Mouse (Mus musculus): ENCODE results near the gene Chic2. TPM values are rescaled to one million over a fixed set of nuclear protein-coding genes. Genes with fewer than 3 reads are reported as not detected.
A peak's percentile ranks its signal among the peaks of the same experiment; 100 is the strongest.

Chic2 gene
- 32.5 and 35.1 TPM in 2 replicates for polyA plus RNA-seq (2016; fragmentation: Nextera tagmentation; extraction: Ambion mirVana)

- H3K27ac ChIP-seq: peak within 1 kb of the TSS; percentile 92
- under 1% methylated on average over 64 of the region's 90 CpGs for WGBS (ENCODE audit: insufficient replicate concordance)
- H3K4me2 ChIP-seq: peak within 1 kb of the TSS; percentile 92
- ATAC-seq: peak; percentile 90
- H3K36me3 ChIP-seq: peaks cover 11% of the 10 kb centered on the region
- H3K9me3 ChIP-seq (replicated peaks): no peaks in the 10 kb centered on the region
- peak within 1 kb of the TSS; percentile 96 for H3K4me3 ChIP-seq
- peak within 1 kb of the TSS; percentile 98 for H3K9ac ChIP-seq
- peaks cover 30% of the 10 kb centered on the region for H3K4me1 ChIP-seq
- H3K27me3 ChIP-seq (replicated peaks): peaks cover 12% of the 10 kb centered on the region; the same call in 1 of the 2 replicates
Measured at GRCm38 (mm10) chr5:75044310-75044904, at the start of gene Chic2. Gene Chic2, minus strand, starts transcription at chr5:75044774.

DNA sequence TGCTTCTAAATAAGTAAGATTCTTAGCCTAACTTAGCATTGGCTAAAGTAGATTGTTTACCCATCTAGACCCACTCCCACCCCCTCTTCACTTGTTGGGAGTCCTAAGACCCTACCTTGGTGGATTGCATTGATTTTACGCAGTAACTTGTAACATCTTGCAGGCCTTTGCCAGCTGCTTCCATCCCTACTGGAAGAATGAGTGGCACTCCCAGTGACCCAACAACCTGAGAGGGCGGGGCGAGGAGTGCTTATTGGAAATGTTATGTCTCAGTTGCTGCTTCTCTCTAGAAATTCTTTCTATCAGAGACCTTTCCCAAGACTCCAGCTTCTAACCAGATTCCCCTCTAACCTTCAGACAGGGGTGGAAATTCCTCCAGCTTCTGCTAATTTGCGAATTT is 41.3 kb upstream of the Chic2 start:
- H3K27ac ChIP-seq: no peak overlapping the region
- H3K27me3 ChIP-seq (replicated peaks): peaks cover 83% of the 10 kb centered on the region
- no peaks in the 10 kb centered on the region for H3K36me3 ChIP-seq
- WGBS (ENCODE audit: insufficient replicate concordance): 15% methylated on average over 4 of the region's 4 CpGs
- ATAC-seq: no peak
- H3K9me3 ChIP-seq (replicated peaks): no peaks in the 10 kb centered on the region
- no peak overlapping the region for H3K4me2 ChIP-seq
- H3K4me3 ChIP-seq: no peak overlapping the region
- H3K9ac ChIP-seq: no peak overlapping the region
- H3K4me1 ChIP-seq: no peaks in the 10 kb centered on the region

- H3K4me3 ChIP-seq: no peak overlapping the region
- WGBS (ENCODE audit: insufficient replicate concordance): 5% methylated on average over 17 of the region's 17 CpGs
- H3K36me3 ChIP-seq: no peaks in the 10 kb centered on the region
- H3K9me3 ChIP-seq (replicated peaks): no peaks in the 10 kb centered on the region
- H3K27me3 ChIP-seq (replicated peaks): peaks cover 83% of the 10 kb centered on the region
- H3K4me2 ChIP-seq: no peak overlapping the region
- H3K4me1 ChIP-seq: no peaks in the 10 kb centered on the region
- no peak for ATAC-seq
- no peak overlapping the region for H3K27ac ChIP-seq
- no peak overlapping the region for H3K9ac ChIP-seq
Measured at GRCm38 (mm10) chr5:75085521-75085875, 40.9 kb upstream of the Chic2 start.

DNA sequence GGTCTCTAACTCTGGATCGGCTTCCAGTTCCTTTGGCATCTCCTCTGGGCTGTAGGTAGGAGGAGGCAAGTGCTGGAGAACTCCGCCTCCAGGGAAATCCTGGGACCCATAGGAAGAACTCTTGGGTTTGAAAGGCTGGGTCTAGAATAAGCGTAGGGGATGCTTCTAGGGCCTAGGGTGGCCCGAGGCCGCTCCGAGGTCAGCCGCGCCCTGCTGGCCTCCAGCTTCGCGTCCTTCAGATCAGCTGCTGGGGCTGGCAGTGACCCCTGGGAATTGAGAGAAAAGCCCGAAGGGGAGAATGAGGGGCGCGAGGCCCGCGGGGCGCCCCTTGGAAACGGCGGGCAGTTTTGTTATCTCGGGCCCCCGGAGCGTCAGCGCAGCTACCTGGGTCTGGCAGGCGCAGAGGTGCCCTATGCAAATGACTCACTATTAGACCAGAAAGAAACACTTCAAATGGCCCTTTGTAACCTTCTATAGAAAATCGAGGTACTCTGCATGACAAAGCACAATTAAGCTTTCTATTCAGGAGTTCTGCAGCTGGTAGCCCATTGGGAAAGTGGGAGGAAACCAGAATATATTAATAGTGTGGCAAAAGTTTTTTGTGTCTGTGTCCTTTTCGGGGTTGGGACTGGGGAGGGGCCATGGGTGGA is 40.4 kb upstream of the Chic2 start:
- H3K27ac ChIP-seq: no peak overlapping the region
- ATAC-seq: no peak
- H3K27me3 ChIP-seq (replicated peaks): peaks cover 84% of the 10 kb centered on the region
- H3K4me1 ChIP-seq: no peaks in the 10 kb centered on the region
- H3K4me3 ChIP-seq: no peak overlapping the region
- no peaks in the 10 kb centered on the region for H3K36me3 ChIP-seq
- H3K9me3 ChIP-seq (replicated peaks): no peaks in the 10 kb centered on the region
- 3% methylated on average over 25 of the region's 25 CpGs for WGBS (ENCODE audit: insufficient replicate concordance)
- H3K9ac ChIP-seq: no peak overlapping the region
- H3K4me2 ChIP-seq: no peak overlapping the region

DNA sequence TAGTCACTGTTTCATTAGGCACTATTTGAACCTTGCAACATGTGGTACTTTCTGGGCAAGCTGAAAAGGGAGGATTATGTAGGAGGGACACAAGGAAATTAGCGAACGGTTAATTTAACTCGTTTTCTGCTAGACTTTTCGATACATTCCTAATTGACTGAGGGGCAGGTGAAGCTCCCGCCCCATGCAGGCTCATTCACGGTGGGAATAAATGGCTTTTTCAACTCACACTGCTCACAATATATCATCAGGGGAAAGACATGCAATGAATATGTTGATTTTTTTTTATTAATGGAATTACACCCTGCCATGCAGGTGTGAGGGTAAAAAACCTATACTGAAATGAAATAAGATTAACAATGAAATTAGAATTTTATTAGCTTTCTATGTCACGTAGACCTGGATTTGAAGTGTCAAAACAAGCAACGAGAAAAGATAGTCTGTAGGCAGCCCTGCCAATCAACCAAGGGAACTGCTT is 39.9 kb upstream of the Chic2 start:
- H3K4me3 ChIP-seq: no peak overlapping the region
- no peak overlapping the region for H3K9ac ChIP-seq
- no peaks in the 10 kb centered on the region for H3K4me1 ChIP-seq
- H3K9me3 ChIP-seq (replicated peaks): no peaks in the 10 kb centered on the region
- ATAC-seq: no peak
- peaks cover 84% of the 10 kb centered on the region for H3K27me3 ChIP-seq (replicated peaks)
- H3K36me3 ChIP-seq: no peaks in the 10 kb centered on the region
- no peak overlapping the region for H3K4me2 ChIP-seq
- 8% methylated on average over 8 of the region's 8 CpGs for WGBS (ENCODE audit: insufficient replicate concordance)
- no peak overlapping the region for H3K27ac ChIP-seq

GRCm38 (mm10) chr5:75083591-75084392 is 39.2 kb upstream of the Chic2 start:
- no peaks in the 10 kb centered on the region for H3K36me3 ChIP-seq
- H3K4me1 ChIP-seq: no peaks in the 10 kb centered on the region
- ATAC-seq: no peak
- WGBS (ENCODE audit: insufficient replicate concordance): 4% methylated on average over 27 of the region's 27 CpGs
- no peak overlapping the region for H3K4me2 ChIP-seq
- H3K4me3 ChIP-seq: no peak overlapping the region
- H3K27me3 ChIP-seq (replicated peaks): peaks cover 86% of the 10 kb centered on the region
- no peaks in the 10 kb centered on the region for H3K9me3 ChIP-seq (replicated peaks)
- H3K27ac ChIP-seq: no peak overlapping the region
- H3K9ac ChIP-seq: no peak overlapping the region

DNA sequence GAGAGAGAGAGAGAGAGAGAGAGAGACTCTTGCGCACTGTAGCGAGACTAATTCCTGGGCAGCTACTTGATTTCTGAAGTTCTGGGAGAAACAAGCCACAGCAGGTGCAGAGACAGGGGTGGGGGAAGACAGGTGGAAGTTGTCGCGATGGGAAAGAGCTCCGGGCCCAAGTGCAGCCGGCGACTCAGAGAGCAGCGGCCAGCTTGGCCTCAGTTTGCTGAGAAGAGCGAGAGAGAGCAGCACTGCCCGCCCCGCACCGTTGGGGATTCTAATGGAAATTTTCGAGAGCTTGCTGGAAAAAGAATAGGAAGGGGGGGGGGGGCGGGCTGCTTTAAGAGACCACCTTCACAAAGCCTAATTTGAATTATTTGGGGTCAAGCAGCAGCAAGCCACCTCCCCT is 38.5 kb upstream of the Chic2 start:
- Histone ChIP-seq H3K36me3 (no peaks in the 10 kb centered on the region), H3K4me2 (no peak overlapping the region), H3K9me3 (replicated peaks) (no peaks in the 10 kb centered on the region), H3K27ac (no peak overlapping the region), H3K4me1 (no peaks in the 10 kb centered on the region), H3K9ac (no peak overlapping the region), H3K27me3 (replicated peaks) (peaks cover 93% of the 10 kb centered on the region), H3K4me3 (no peak overlapping the region)
- under 1% methylated on average over 13 of the region's 14 CpGs for WGBS (ENCODE audit: insufficient replicate concordance)
- ATAC-seq: no peak

GRCm38 (mm10) chr5:75082439-75082838 is 37.9 kb upstream of the Chic2 start:
- ATAC-seq: no peak
- H3K4me2 ChIP-seq: no peak overlapping the region

DNA sequence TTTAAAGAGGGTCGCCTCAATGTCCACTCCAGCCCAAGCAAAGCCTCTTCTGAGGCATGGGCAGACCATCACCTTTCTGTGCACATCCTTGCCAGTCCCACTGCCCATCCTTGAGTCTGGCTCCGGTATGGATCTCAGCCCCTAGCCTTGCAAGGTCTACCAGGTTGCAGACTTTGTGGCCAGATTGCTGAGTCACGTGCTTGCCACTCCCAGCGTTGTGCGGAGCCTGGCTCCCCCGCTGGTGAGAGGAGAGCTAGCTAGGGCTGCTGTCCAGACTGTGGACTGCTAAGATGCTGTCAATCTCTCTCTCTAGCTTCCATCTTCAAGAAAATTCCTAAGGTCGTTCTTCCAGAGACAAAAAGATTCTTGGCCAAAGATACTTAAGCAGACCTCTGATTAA is 35.0 kb upstream of the Chic2 start:
- ATAC-seq: no peak
- Histone ChIP-seq H3K9me3 (replicated peaks) (no peaks in the 10 kb centered on the region), H3K4me2 (no peak overlapping the region), H3K9ac (no peak overlapping the region), H3K27me3 (replicated peaks) (peaks cover 99% of the 10 kb centered on the region), H3K4me1 (0 out of 2 replicates have a peak, but pooled peaks cover 4% of the 10 kb centered on the region), H3K27ac (no peak overlapping the region), H3K4me3 (no peak overlapping the region), H3K36me3 (no peaks in the 10 kb centered on the region)
- WGBS (ENCODE audit: insufficient replicate concordance): 1% methylated on average over 7 of the region's 7 CpGs

More at GRCm38 (mm10) chr5:75082439-75082838, 37.9 kb upstream of the Chic2 start:
- no peaks in the 10 kb centered on the region for H3K4me1 ChIP-seq
- WGBS (ENCODE audit: insufficient replicate concordance): 10% methylated on average over 6 of the region's 6 CpGs
- no peak overlapping the region for H3K4me3 ChIP-seq
- peaks cover 98% of the 10 kb centered on the region for H3K27me3 ChIP-seq (replicated peaks)
- no peaks in the 10 kb centered on the region for H3K9me3 ChIP-seq (replicated peaks)
- H3K27ac ChIP-seq: no peak overlapping the region
- no peak overlapping the region for H3K9ac ChIP-seq
- H3K36me3 ChIP-seq: no peaks in the 10 kb centered on the region

DNA sequence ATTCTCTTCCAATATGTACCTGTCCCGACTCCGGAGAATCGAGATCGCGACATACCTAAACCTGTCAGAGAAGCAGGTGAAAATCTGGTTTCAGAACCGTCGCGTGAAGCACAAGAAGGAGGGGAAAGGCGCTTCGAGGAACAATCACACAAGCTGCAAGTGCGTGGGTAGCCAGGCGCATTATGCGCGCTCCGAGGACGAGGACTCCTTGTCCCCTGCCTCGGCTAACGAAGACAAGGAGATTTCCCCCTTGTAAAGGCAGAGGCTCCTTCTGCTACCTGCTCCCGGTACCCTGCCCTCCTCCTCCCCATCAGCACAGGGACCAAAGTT is 32.4 kb upstream of the Chic2 start:
- peaks cover 99% of the 10 kb centered on the region for H3K27me3 ChIP-seq (replicated peaks)
- H3K4me3 ChIP-seq: no peak overlapping the region
- 3% methylated on average over 19 of the region's 19 CpGs for WGBS (ENCODE audit: insufficient replicate concordance)
- no peak overlapping the region for H3K9ac ChIP-seq
- no peak for ATAC-seq
- no peak overlapping the region for H3K27ac ChIP-seq
- 0 out of 2 replicates have a peak, but pooled peaks cover 4% of the 10 kb centered on the region for H3K4me1 ChIP-seq
- H3K36me3 ChIP-seq: no peaks in the 10 kb centered on the region
- H3K9me3 ChIP-seq (replicated peaks): no peaks in the 10 kb centered on the region
- no peak overlapping the region for H3K4me2 ChIP-seq

- 3% methylated on average over 17 of the region's 17 CpGs for WGBS (ENCODE audit: insufficient replicate concordance)
- no peak overlapping the region for H3K4me2 ChIP-seq
- H3K4me1 ChIP-seq: 0 out of 2 replicates have a peak, but pooled peaks cover 4% of the 10 kb centered on the region
- H3K9ac ChIP-seq: no peak overlapping the region
- ATAC-seq: no peak
- no peak overlapping the region for H3K27ac ChIP-seq
- H3K4me3 ChIP-seq: no peak overlapping the region
- H3K36me3 ChIP-seq: no peaks in the 10 kb centered on the region
- H3K27me3 ChIP-seq (replicated peaks): peaks cover 100% of the 10 kb centered on the region
- H3K9me3 ChIP-seq (replicated peaks): no peaks in the 10 kb centered on the region
Measured at GRCm38 (mm10) chr5:75076326-75077050, 31.9 kb upstream of the Chic2 start.
